Mouse (Mus musculus): Measurements from ENCODE around the gene Art1. TPM values are rescaled to one million over a fixed set of nuclear protein-coding genes. Genes with fewer than 3 reads are reported as not detected.

Art1 gene
- polyA plus RNA-seq, 2 experiments from 2014 or later: not detected

- no peak for ATAC-seq
These were observed 7.6 kb downstream of the Art1 start, which contains the start of gene Art5 for GRCm38 (mm10) chr7:102109171-102109570. Gene Art5, minus strand, starts transcription at chr7:102109489.

GRCm38 (mm10) chr7:102109746-102110145 is 8.2 kb downstream of the Art1 start:
- no peak for ATAC-seq

GRCm38 (mm10) chr7:102113151-102113729 is 11.7 kb downstream of the Art1 start:
- no peak for ATAC-seq

GRCm38 (mm10) chr7:102116579-102117331 is 15.2 kb downstream of the Art1 start, which contains the start of gene Chrna10:
Gene Chrna10, minus strand, starts transcription at chr7:102116828.
- ATAC-seq: no peak

GRCm38 (mm10) chr7:102117382-102117781 is 15.8 kb downstream of the Art1 start:
- no peak for ATAC-seq

- ATAC-seq: no peak
These were observed 18.8 kb downstream of the Art1 start for GRCm38 (mm10) chr7:102120326-102120725.

- no peak for ATAC-seq
These were observed 30.9 kb downstream of the Art1 start for GRCm38 (mm10) chr7:102132395-102132794.

- no peak for ATAC-seq
These were observed 35.9 kb downstream of the Art1 start for GRCm38 (mm10) chr7:102137464-102137863.

GRCm38 (mm10) chr7:102137898-102138297 is 36.4 kb downstream of the Art1 start:
- no peak for ATAC-seq

GRCm38 (mm10) chr7:102153691-102154090 is 52.1 kb downstream of the Art1 start:
- ATAC-seq: no peak

Other genes with a start within 250 kb of the Art1 start
- gene Folr2, start 244.5 kb upstream of the Art1 start, polyA plus RNA-seq (2017; shearing (Covaris generic)): not detected
- gene Anapc15, start 238.0 kb upstream of the Art1 start, polyA plus RNA-seq (2017; shearing (Covaris generic)): 10 to 100 TPM; 43.2 to 66.9 TPM
- gene Folr1, start 231.0 kb upstream of the Art1 start, polyA plus RNA-seq (2017; shearing (Covaris generic)): not detected
- 100 to 1,000 TPM; 104 to 141 TPM for gene Lamtor1, start 195.8 kb upstream of the Art1 start, polyA plus RNA-seq (2017; shearing (Covaris generic))
- not detected for gene Tomt, start 195.4 kb upstream of the Art1 start, polyA plus RNA-seq (2017; shearing (Covaris generic))
- 1 to 10 TPM; 4.8 to 6.1 TPM for gene Lrrc51, start 167.8 kb upstream of the Art1 start, polyA plus RNA-seq (2017; shearing (Covaris generic))
- gene Numa1, start 167.6 kb upstream of the Art1 start, polyA plus RNA-seq (2017; shearing (Covaris generic)): 10 to 100 TPM; 66.0 to 83.2 TPM
- gene Il18bp, start 83.1 kb upstream of the Art1 start, polyA plus RNA-seq (2017; shearing (Covaris generic)): 1 to 10 TPM; 4.5 to 5.7 TPM
- gene Rnf121, start 36.3 kb upstream of the Art1 start, polyA plus RNA-seq (2017; shearing (Covaris generic)): 10 to 100 TPM; 28.5 to 29.4 TPM
- 10 to 100 TPM; 19.3 to 33.0 TPM for gene Xndc1, start 36.2 kb upstream of the Art1 start, polyA plus RNA-seq (2017; shearing (Covaris generic))
- gene Xntrpc, start 36.0 kb upstream of the Art1 start, polyA plus RNA-seq (2017; shearing (Covaris generic)): 1 to 10 TPM in 1 of 2 experiments, under 1 TPM in 1; 0.93 to 1.4 TPM
- gene Trpc2, start 18.6 kb upstream of the Art1 start, polyA plus RNA-seq (2017; shearing (Covaris generic)): not detected
- under 1 TPM in 1 of 2 experiments, not detected in 1; 0.93 TPM for gene Art5, start 7.7 kb downstream of the Art1 start, polyA plus RNA-seq (2017; shearing (Covaris generic))
- not detected for gene Chrna10, start 15.1 kb downstream of the Art1 start, polyA plus RNA-seq (2017; shearing (Covaris generic))
- 10 to 100 TPM; 37.2 to 39.6 TPM for gene Nup98, start 108.4 kb downstream of the Art1 start, polyA plus RNA-seq (2017; shearing (Covaris generic))
- gene Pgap2, start 108.5 kb downstream of the Art1 start, polyA plus RNA-seq (2017; shearing (Covaris generic)): 10 to 100 TPM; 46.8 to 60.4 TPM
- 100 to 1,000 TPM; 146 to 173 TPM for gene Rhog, start 154.3 kb downstream of the Art1 start, polyA plus RNA-seq (2017; shearing (Covaris generic))
- gene Stim1, start 166.1 kb downstream of the Art1 start, polyA plus RNA-seq (2017; shearing (Covaris generic)): 10 to 100 TPM; 48.9 to 54.7 TPM

Measured in CD4-positive, CD25-positive, alpha-beta regulatory T cell, adult 4 months (primary cell).